Mouse (Mus musculus): Measurements from ENCODE around the gene Gm1113. TPM values are rescaled to one million over a fixed set of nuclear protein-coding genes. Genes with fewer than 3 reads are reported as not detected.

Gene Gm1113
- polyA plus RNA-seq, 1 experiment = not detected

DNA sequence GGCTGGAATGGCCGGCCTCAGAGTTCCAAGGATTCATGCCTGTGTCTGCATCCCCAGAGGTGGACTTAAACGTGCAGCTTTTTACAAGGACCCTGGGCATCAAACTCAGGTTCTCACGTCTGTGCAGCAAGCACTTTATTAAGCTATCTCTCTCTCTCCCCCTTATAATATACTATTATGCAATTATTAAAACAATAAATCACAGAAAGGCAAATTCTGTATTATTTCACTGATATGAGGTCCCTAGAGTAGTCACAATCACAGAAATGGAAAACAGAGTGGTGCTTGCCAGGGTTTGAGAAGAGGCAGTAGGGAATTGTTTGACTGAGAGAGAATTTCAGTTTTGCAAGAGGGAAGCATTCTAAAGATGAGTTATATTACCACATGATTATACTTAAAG lies 11.1 kb upstream of the Gm1113 start:
- H3K27me3 ChIP-seq (ENCODE audit: control insufficient read depth, insufficient read depth, low read length) = no peaks in the 10 kb centered on the region
- WGBS = 74% methylated on average over 3 of the region's 3 CpGs
- H3K27ac ChIP-seq (ENCODE audit: insufficient read depth, low read length) = no peak overlapping the region
- H3K4me1 ChIP-seq (ENCODE audit: control insufficient read depth, insufficient read depth, insufficient read length) = no peaks in the 10 kb centered on the region
- no peak for DNase-seq (ENCODE audit: low read depth in 1 of 2, low spot score in 2 of 2)
- TF ChIP-seq POLR2A (IDR thresholded peaks at IDR 0.05; ENCODE audit: low read depth, low read length) = no peak
- no peak for TF ChIP-seq CTCF (IDR thresholded peaks at IDR 0.05; ENCODE audit: extremely low read depth, insufficient read depth, insufficient read length, insufficient replicate concordance)
- H3K36me3 ChIP-seq (ENCODE audit: control insufficient read depth, insufficient read depth, low read length) = no peaks in the 10 kb centered on the region
- no peak overlapping the region for H3K4me3 ChIP-seq (ENCODE audit: extremely low read depth, insufficient read depth, insufficient read length)

DNA sequence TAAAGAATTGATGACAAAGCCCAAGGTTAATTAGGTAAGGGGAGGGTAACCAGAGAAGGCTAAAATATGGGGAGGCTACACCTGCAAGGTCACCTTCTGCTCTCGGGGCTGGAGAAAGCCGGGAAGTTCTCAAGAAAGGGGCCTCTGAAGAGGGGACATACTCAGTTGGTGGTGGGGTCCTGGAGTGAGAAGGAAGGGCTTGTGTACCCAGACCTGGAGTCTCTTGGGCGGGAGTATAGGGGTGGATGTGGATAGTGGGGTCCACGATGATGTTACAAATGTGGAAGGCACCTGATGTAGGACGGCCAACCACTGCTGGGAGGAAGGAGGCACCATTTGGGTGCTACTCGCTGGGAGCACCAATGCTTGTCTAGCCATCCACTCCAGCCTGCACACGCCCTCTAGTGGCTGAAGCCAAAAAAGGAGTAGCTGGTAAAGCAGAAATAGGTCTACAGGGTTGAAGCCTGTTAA lies 5.9 kb upstream of the Gm1113 start:
- no peaks in the 10 kb centered on the region for H3K36me3 ChIP-seq (ENCODE audit: control insufficient read depth, insufficient read depth, low read length)
- H3K27me3 ChIP-seq (ENCODE audit: control insufficient read depth, insufficient read depth, low read length) = no peaks in the 10 kb centered on the region
- no peak overlapping the region for H3K4me3 ChIP-seq (ENCODE audit: extremely low read depth, insufficient read depth, insufficient read length)
- H3K4me1 ChIP-seq (ENCODE audit: control insufficient read depth, insufficient read depth, insufficient read length) = no peaks in the 10 kb centered on the region
- H3K27ac ChIP-seq (ENCODE audit: insufficient read depth, low read length) = no peak overlapping the region
- WGBS = 17% methylated on average over 7 of the region's 7 CpGs
- TF ChIP-seq CTCF (IDR thresholded peaks at IDR 0.05; ENCODE audit: extremely low read depth, insufficient read depth, insufficient read length, insufficient replicate concordance) (peak; percentile 60; the same call in 1 of the 2 replicates), POLR2A (IDR thresholded peaks at IDR 0.05; ENCODE audit: low read depth, low read length) (no peak)
- DNase-seq (ENCODE audit: low read depth in 1 of 2, low spot score in 2 of 2) = peak; percentile 30 to 40

DNA sequence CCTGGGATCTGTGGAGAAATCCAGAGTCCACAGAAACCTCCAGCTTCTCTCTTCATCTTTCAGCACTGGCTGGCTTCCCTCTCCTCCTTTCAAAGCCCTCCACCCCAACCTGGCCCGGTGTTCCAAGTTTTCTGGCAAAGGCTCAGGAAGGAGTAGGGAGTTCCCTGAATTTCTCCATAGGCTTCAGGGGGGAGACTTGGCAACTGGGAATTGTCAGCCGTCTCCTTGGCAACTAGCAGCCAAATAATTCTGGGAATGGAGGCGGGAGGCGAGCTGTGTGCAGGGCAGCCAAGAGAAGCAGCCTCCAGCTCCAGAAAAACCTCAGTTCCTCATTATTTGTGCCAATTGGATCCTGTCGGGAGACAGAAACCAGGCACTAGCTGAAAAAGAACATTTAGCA lies 5.5 kb upstream of the Gm1113 start:
- no peak for DNase-seq (ENCODE audit: low read depth in 1 of 2, low spot score in 2 of 2)
- H3K4me3 ChIP-seq (ENCODE audit: extremely low read depth, insufficient read depth, insufficient read length) = no peak overlapping the region
- TF ChIP-seq POLR2A (IDR thresholded peaks at IDR 0.05; ENCODE audit: low read depth, low read length) = no peak
- no peak for TF ChIP-seq CTCF (IDR thresholded peaks at IDR 0.05; ENCODE audit: extremely low read depth, insufficient read depth, insufficient read length, insufficient replicate concordance)
- 72% methylated on average over 5 of the region's 5 CpGs for WGBS
- no peaks in the 10 kb centered on the region for H3K27me3 ChIP-seq (ENCODE audit: control insufficient read depth, insufficient read depth, low read length)
- no peaks in the 10 kb centered on the region for H3K36me3 ChIP-seq (ENCODE audit: control insufficient read depth, insufficient read depth, low read length)
- H3K4me1 ChIP-seq (ENCODE audit: control insufficient read depth, insufficient read depth, insufficient read length) = no peaks in the 10 kb centered on the region
- H3K27ac ChIP-seq (ENCODE audit: insufficient read depth, low read length) = no peak overlapping the region

DNA sequence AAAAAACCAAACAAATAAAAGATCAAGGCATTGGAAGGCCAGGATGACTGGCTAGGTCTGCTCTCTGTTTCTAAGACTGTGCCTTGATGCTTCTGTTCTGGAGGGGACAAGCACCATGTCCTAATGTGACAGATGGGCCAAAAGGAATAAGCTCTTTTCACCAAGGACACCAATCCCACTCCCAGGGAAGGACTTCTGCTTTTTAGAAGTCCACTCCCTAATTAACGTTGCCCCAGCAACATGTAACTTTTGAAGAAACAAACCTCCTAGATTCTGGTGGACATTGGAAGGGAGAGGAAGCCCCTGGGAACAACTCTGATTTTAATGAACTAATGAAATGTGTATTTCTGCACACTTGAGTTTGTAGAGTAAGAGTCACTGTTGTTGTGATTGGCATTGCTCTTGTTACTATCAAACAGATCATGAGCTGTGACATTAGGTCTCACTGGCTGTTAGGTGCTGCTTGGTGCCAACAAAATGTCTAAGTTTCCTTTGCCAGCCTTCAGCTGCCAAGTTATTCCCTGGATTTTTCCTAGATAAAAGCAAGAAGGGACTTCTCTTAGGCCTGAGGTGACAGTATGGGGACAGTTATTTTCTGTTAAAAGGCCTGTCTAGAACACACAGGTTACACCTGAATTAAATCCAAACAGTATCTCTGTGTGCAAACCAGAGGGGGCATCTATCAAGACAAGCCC lies 4.9 kb upstream of the Gm1113 start:
- no peak for TF ChIP-seq POLR2A (IDR thresholded peaks at IDR 0.05; ENCODE audit: low read depth, low read length)
- no peak for TF ChIP-seq CTCF (IDR thresholded peaks at IDR 0.05; ENCODE audit: extremely low read depth, insufficient read depth, insufficient read length, insufficient replicate concordance)
- Histone ChIP-seq H3K36me3 (ENCODE audit: control insufficient read depth, insufficient read depth, low read length) (no peaks in the 10 kb centered on the region), H3K4me3 (ENCODE audit: extremely low read depth, insufficient read depth, insufficient read length) (no peak overlapping the region), H3K27ac (ENCODE audit: insufficient read depth, low read length) (no peak overlapping the region), H3K4me1 (ENCODE audit: control insufficient read depth, insufficient read depth, insufficient read length) (no peaks in the 10 kb centered on the region), H3K27me3 (ENCODE audit: control insufficient read depth, insufficient read depth, low read length) (no peaks in the 10 kb centered on the region)
- WGBS = 48% methylated on average over 1 of the region's 1 CpGs
- no peak for DNase-seq (ENCODE audit: low read depth in 1 of 2, low spot score in 2 of 2)

DNA sequence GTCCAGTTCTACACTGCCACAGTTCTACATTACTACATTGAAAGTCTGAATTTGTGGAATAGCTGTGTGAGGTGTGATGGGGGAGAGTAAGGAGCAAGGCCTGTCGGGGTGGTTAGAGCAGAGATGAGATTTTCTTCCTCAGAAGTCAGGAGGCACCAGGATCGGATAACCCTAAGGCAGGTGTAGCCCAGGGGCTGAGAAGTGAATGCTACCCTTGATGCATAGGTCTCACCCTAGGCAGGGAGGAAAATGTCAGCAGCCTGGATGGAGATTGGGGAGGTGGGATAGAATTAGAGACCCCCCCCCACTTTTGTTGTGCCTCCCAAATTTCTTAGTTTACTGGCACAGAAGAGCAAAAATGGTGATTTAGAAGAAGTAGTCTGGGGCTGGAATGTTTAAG lies 4.2 kb upstream of the Gm1113 start:
- no peak overlapping the region for H3K27ac ChIP-seq (ENCODE audit: insufficient read depth, low read length)
- no peak overlapping the region for H3K4me3 ChIP-seq (ENCODE audit: extremely low read depth, insufficient read depth, insufficient read length)
- H3K36me3 ChIP-seq (ENCODE audit: control insufficient read depth, insufficient read depth, low read length) = no peaks in the 10 kb centered on the region
- no peaks in the 10 kb centered on the region for H3K27me3 ChIP-seq (ENCODE audit: control insufficient read depth, insufficient read depth, low read length)
- no peak for DNase-seq (ENCODE audit: low read depth in 1 of 2, low spot score in 2 of 2)
- H3K4me1 ChIP-seq (ENCODE audit: control insufficient read depth, insufficient read depth, insufficient read length) = no peaks in the 10 kb centered on the region
- TF ChIP-seq CTCF (IDR thresholded peaks at IDR 0.05; ENCODE audit: extremely low read depth, insufficient read depth, insufficient read length, insufficient replicate concordance) = no peak
- no peak for TF ChIP-seq POLR2A (IDR thresholded peaks at IDR 0.05; ENCODE audit: low read depth, low read length)
- WGBS = 76% methylated on average over 2 of the region's 2 CpGs

DNA sequence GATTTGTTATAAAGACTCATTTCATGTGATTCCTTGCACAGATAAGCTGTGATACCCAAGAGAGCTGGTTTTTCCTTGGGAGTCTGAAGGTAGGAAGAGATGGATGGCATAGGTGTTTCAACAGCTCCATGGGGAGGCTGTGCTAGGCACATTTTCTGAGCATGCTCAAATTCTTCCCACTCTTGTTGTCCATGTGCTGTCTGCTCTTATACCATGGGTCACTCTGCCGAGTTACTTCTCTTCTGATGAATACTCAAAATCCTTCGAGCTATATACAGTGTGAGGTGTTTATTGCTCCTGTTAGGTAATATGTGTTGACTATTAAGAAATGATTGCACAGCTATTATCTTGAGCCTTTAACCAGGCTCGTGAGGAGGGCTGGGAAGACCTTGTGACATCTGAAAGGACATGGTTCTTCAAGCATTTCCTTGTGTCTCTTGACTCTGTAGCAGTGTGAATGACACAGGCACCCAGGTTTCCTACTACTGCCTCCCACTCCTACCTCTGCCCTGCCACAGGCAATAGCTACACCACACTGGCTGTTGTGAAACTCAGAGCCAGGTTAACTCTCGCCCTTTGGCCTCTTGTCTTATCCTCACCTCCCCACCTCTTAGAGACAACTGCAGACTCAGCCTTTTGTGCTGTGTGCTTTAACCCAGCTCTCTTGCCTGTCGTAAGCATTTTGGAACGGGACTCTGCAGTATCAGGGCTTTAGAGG lies 2.7 kb upstream of the Gm1113 start:
- TF ChIP-seq POLR2A (IDR thresholded peaks at IDR 0.05; ENCODE audit: low read depth, low read length) = no peak
- no peak for TF ChIP-seq CTCF (IDR thresholded peaks at IDR 0.05; ENCODE audit: extremely low read depth, insufficient read depth, insufficient read length, insufficient replicate concordance)
- Histone ChIP-seq H3K4me1 (ENCODE audit: control insufficient read depth, insufficient read depth, insufficient read length) (no peaks in the 10 kb centered on the region), H3K27ac (ENCODE audit: insufficient read depth, low read length) (no peak overlapping the region), H3K27me3 (ENCODE audit: control insufficient read depth, insufficient read depth, low read length) (no peaks in the 10 kb centered on the region), H3K36me3 (ENCODE audit: control insufficient read depth, insufficient read depth, low read length) (no peaks in the 10 kb centered on the region), H3K4me3 (ENCODE audit: extremely low read depth, insufficient read depth, insufficient read length) (no peak overlapping the region)
- WGBS = 86% methylated on average over 6 of the region's 6 CpGs
- no peak for DNase-seq (ENCODE audit: low read depth in 1 of 2, low spot score in 2 of 2)

DNA sequence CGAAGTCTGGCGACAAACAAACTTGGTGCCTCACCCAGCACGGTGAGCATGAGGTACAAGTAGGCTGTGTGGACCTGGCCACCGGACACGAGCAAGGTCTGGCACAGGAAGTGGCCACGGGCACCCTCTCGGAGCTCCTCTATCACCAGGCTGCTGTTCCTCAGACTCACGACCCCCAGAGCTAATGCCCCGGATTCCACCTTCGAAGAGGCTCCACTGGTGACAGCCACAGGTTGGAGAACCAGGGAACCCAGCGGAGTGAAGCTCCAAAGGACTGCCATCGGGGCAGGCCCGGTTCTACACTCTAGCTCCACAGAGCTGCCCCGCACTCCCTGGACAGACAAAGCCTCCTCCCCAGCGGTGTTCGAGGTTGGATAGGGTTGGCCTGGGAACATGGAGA lies 1.4 kb downstream of the Gm1113 start:
- TF ChIP-seq POLR2A (IDR thresholded peaks at IDR 0.05; ENCODE audit: low read depth, low read length) (no peak), CTCF (IDR thresholded peaks at IDR 0.05; ENCODE audit: extremely low read depth, insufficient read depth, insufficient read length, insufficient replicate concordance) (no peak)
- no peak for DNase-seq (ENCODE audit: low read depth in 1 of 2, low spot score in 2 of 2)
- 92% methylated on average over 16 of the region's 16 CpGs for WGBS
- no peak overlapping the region for H3K4me3 ChIP-seq (ENCODE audit: extremely low read depth, insufficient read depth, insufficient read length)
- no peak overlapping the region for H3K27ac ChIP-seq (ENCODE audit: insufficient read depth, low read length)
- no peaks in the 10 kb centered on the region for H3K4me1 ChIP-seq (ENCODE audit: control insufficient read depth, insufficient read depth, insufficient read length)
- H3K36me3 ChIP-seq (ENCODE audit: control insufficient read depth, insufficient read depth, low read length) = no peaks in the 10 kb centered on the region
- H3K27me3 ChIP-seq (ENCODE audit: control insufficient read depth, insufficient read depth, low read length) = no peaks in the 10 kb centered on the region
